8 mouse cellular contexts compared by ENCODE assay signal in genomic region chr10:4431746-4432122, GRCm38 (mm10). TPM values are rescaled to one million over a fixed set of nuclear protein-coding genes. Genes with fewer than 3 reads are reported as not detected.
DNase-seq lines count a peak whose midpoint lies in the region; ATAC-seq and TF ChIP-seq lines count a peak whose summit lies in the region.

No protein-coding gene starts in this region.

- H3K4me3 ChIP-seq in left cerebral cortex, adult 2 months: peak overlapping the region; percentile 61
- H3K4me3 ChIP-seq in embryonic facial prominence, embryonic 10.5 days: peak overlapping the region; percentile 79
- peak overlapping the region; percentile 69 for H3K4me3 ChIP-seq in hindbrain, embryonic 16.5 days (ENCODE audit: low read length)
- H3K4me3 ChIP-seq in myocyte: peak overlapping the region; percentile 97

- no peak for DNase-seq in left cerebral cortex, adult 2 months (ENCODE audit: extremely low spot score in 1 of 2, low spot score in 2 of 2)
- DNase-seq in left cerebral cortex, adult 8-10 months (ENCODE audit: low spot score in 2 of 2): no peak
- DNase-seq in embryonic facial prominence, embryonic 10.5 days (ENCODE audit: low spot score): no peak
- DNase-seq in c-Kit-positive CD71-positive TER-119-positive erythroid progenitor cells, embryonic 14.5 days (ENCODE audit: low spot score): no peak
- DNase-seq in gastrocnemius, postnatal 10 days: no peak
- DNase-seq in left cerebral cortex, adult 18-20 months (ENCODE audit: low spot score in 2 of 2): no peak

- no peak; the same call in 1 of the 2 replicates for TF ChIP-seq CTCF in left cerebral cortex, adult 2 months (IDR thresholded peaks at IDR 0.05)

- peak overlapping the region; percentile 98 for H3K27ac ChIP-seq in left cerebral cortex, adult 2 months
- H3K27ac ChIP-seq in embryonic facial prominence, embryonic 10.5 days (replicated peaks): peak overlapping the region; percentile 89
- H3K27ac ChIP-seq in hindbrain, embryonic 16.5 days (ENCODE audit: low read depth, low read length): peak overlapping the region; percentile 57

- peak overlapping the region; percentile 68 for H3K9ac ChIP-seq in hindbrain, embryonic 16.5 days (ENCODE audit: low read depth, low read length)

- peaks cover 42% of the 10 kb centered on the region for H3K36me3 ChIP-seq in embryonic facial prominence, embryonic 10.5 days (replicated peaks)
- H3K36me3 ChIP-seq in hindbrain, embryonic 16.5 days (ENCODE audit: control insufficient read depth, insufficient read depth, low read length): 0 out of 2 replicates have a peak, but pooled peaks cover 1% of the 10 kb centered on the region
- H3K36me3 ChIP-seq in myocyte (ENCODE audit: control insufficient read depth, insufficient read depth): peaks cover 17% of the 10 kb centered on the region

- H3K9me3 ChIP-seq in embryonic facial prominence, embryonic 10.5 days: no peaks in the 10 kb centered on the region
- H3K9me3 ChIP-seq in hindbrain, embryonic 16.5 days (ENCODE audit: control insufficient read depth, low read length): no peaks in the 10 kb centered on the region

- peak overlapping the region; percentile 71 for H3K4me2 ChIP-seq in hindbrain, embryonic 16.5 days (ENCODE audit: low read length)
- peak overlapping the region; percentile 98 for H3K4me2 ChIP-seq in myocyte (ENCODE audit: low read depth)

- peak; percentile 41 for ATAC-seq in hindbrain, embryonic 16.5 days

- TF ChIP-seq POLR2A in myocyte (IDR thresholded peaks at IDR 0.05; ENCODE audit: insufficient read length, low read depth): no peak

- H3K27me3 ChIP-seq in embryonic facial prominence, embryonic 10.5 days (replicated peaks; ENCODE audit: low read depth, poor library complexity, severe bottlenecking): no peaks in the 10 kb centered on the region
- H3K27me3 ChIP-seq in hindbrain, embryonic 16.5 days (replicated peaks; ENCODE audit: control insufficient read depth, insufficient read depth, low read length): no peaks in the 10 kb centered on the region
- H3K27me3 ChIP-seq in myocyte (ENCODE audit: control insufficient read depth, insufficient read depth, insufficient read length): no peaks in the 10 kb centered on the region

- WGBS in embryonic facial prominence, embryonic 10.5 days: 14% methylated on average over 5 of the region's 5 CpGs
- 10% methylated on average over 5 of the region's 5 CpGs for WGBS in hindbrain, embryonic 16.5 days

- H3K79me2 ChIP-seq in myocyte (ENCODE audit: control insufficient read depth, insufficient read depth): peaks cover 33% of the 10 kb centered on the region

- intact Hi-C loops in left cerebral cortex, adult 2 months (cut with DNase I): loop anchor here (2.0 kb wide), 2 partner anchors 37 to 45 kb away; no protein-coding TSS in a partner anchor

- H3K4me1 ChIP-seq in embryonic facial prominence, embryonic 10.5 days: peaks cover 18% of the 10 kb centered on the region
- H3K4me1 ChIP-seq in hindbrain, embryonic 16.5 days (ENCODE audit: control insufficient read depth, insufficient read depth, low read depth, low read length): peaks cover 6% of the 10 kb centered on the region

- H3ac ChIP-seq in myocyte (ENCODE audit: control insufficient read depth, insufficient read length): peak overlapping the region; percentile 59

TF ChIP-seq in myocyte, 11 proteins besides CTCF, POLR2A, EP300 and RAD21:
- TF ChIP-seq MAX (IDR thresholded peaks at IDR 0.05; ENCODE audit: low read depth): no peak
- no peak for TF ChIP-seq REST (IDR thresholded peaks at IDR 0.05; ENCODE audit: insufficient read depth, insufficient read length)
- TF ChIP-seq E2F4 (IDR thresholded peaks at IDR 0.05; ENCODE audit: insufficient read depth): no peak
- TF ChIP-seq SRF (IDR thresholded peaks at IDR 0.05; ENCODE audit: control insufficient read depth, insufficient read length, low read depth): no peak
- TF ChIP-seq CEBPB (IDR thresholded peaks at IDR 0.05; ENCODE audit: insufficient read depth, poor library complexity, severe bottlenecking): no peak
- no peak for TF ChIP-seq MYOG (IDR thresholded peaks at IDR 0.05; ENCODE audit: control insufficient read depth in 1 of 3, insufficient read depth in 1 of 3, insufficient read length in 2 of 3, low read depth in 2 of 3)
- no peak for TF ChIP-seq MYOD1 (IDR thresholded peaks at IDR 0.05; ENCODE audit: control insufficient read depth in 1 of 3, insufficient read length in 2 of 3, low read depth in 2 of 3)
- no peak for TF ChIP-seq TCF3 (IDR thresholded peaks at IDR 0.05; ENCODE audit: insufficient read length, low read depth)
- TF ChIP-seq USF1 (IDR thresholded peaks at IDR 0.05; ENCODE audit: low read depth): no peak

RNA-seq across cellular contexts. Expression of gene Rmnd1, which starts 0.5 kb away (rescaled TPM):
- total RNA-seq in left cerebral cortex, adult 2 months (2021): 10 to 100 TPM; 38.2 to 39.2 TPM
- 10 to 100 TPM; 32.3 to 39.3 (median 38.0) TPM for total RNA-seq in left cerebral cortex, adult 8-10 months (2022)
- 46.5 and 52.5 TPM in 2 replicates for polyA plus RNA-seq in embryonic facial prominence, embryonic 10.5 days (2016; fragmentation: Nextera tagmentation; extraction: Ambion mirVana)
- polyA plus RNA-seq in hindbrain, embryonic 16.5 days (2015; fragmentation: Nextera tagmentation; extraction: Ambion mirVana): 41.9 and 49.2 TPM in 2 replicates
- 22.1 TPM for polyA plus RNA-seq in myocyte (2012; fragmentation: generic; extraction: Trizol)
- total RNA-seq in gastrocnemius, postnatal 10 days (2021): 10 to 100 TPM; 24.3 to 31.3 TPM
- total RNA-seq in left cerebral cortex, adult 18-20 months (2021): 10 to 100 TPM; 32.9 to 42.8 TPM

RNA-seq across cellular contexts. Expression of gene Armt1, which starts 0.5 kb away (rescaled TPM):
- total RNA-seq in left cerebral cortex, adult 2 months (2021): 10 to 100 TPM; 21.0 to 21.8 TPM
- 10 to 100 TPM; 21.3 to 24.1 (median 22.7) TPM for total RNA-seq in left cerebral cortex, adult 8-10 months (2022)
- polyA plus RNA-seq in embryonic facial prominence, embryonic 10.5 days (2016; fragmentation: Nextera tagmentation; extraction: Ambion mirVana): 27.4 and 29.5 TPM in 2 replicates
- 10.6 and 10.9 TPM in 2 replicates for polyA plus RNA-seq in hindbrain, embryonic 16.5 days (2015; fragmentation: Nextera tagmentation; extraction: Ambion mirVana)
- 16.0 TPM for polyA plus RNA-seq in myocyte (2012; fragmentation: generic; extraction: Trizol)
- 10 to 100 TPM; 10.4 to 11.0 TPM for total RNA-seq in gastrocnemius, postnatal 10 days (2021)
- total RNA-seq in left cerebral cortex, adult 18-20 months (2021): 10 to 100 TPM; 22.5 to 23.8 TPM

RNA-seq across cellular contexts. Expression of gene Zbtb2, which starts 43.8 kb away (rescaled TPM):
- total RNA-seq in left cerebral cortex, adult 2 months (2021): 10 to 100 TPM in 1 of 2 experiments, 1 to 10 TPM in 1; 9.8 to 12.2 TPM
- total RNA-seq in left cerebral cortex, adult 8-10 months (2022): 10 to 100 TPM; 10.3 to 12.4 (median 11.7) TPM
- 18.8 and 22.7 TPM in 2 replicates for polyA plus RNA-seq in embryonic facial prominence, embryonic 10.5 days (2016; fragmentation: Nextera tagmentation; extraction: Ambion mirVana)
- 11.7 and 15.2 TPM in 2 replicates for polyA plus RNA-seq in hindbrain, embryonic 16.5 days (2015; fragmentation: Nextera tagmentation; extraction: Ambion mirVana)
- 3.8 TPM for polyA plus RNA-seq in myocyte (2012; fragmentation: generic; extraction: Trizol)
- 1 to 10 TPM; 6.2 to 7.2 TPM for total RNA-seq in gastrocnemius, postnatal 10 days (2021)
- 10 to 100 TPM; 11.5 to 12.6 TPM for total RNA-seq in left cerebral cortex, adult 18-20 months (2021)

RNA-seq across cellular contexts. Expression of gene Ccdc170, which starts 50.6 kb away (rescaled TPM):
- total RNA-seq in left cerebral cortex, adult 2 months (2021): under 1 TPM; 0.23 to 0.26 TPM
- under 1 TPM; 0.22 to 0.64 (median 0.53) TPM for total RNA-seq in left cerebral cortex, adult 8-10 months (2022)
- polyA plus RNA-seq in embryonic facial prominence, embryonic 10.5 days (2016; fragmentation: Nextera tagmentation; extraction: Ambion mirVana): 0.10 and 0.15 TPM in 2 replicates
- 0.47 and 0.54 TPM in 2 replicates for polyA plus RNA-seq in hindbrain, embryonic 16.5 days (2015; fragmentation: Nextera tagmentation; extraction: Ambion mirVana)
- 0.05 TPM for polyA plus RNA-seq in myocyte (2012; fragmentation: generic; extraction: Trizol)
- under 1 TPM; 0.33 to 0.43 TPM for total RNA-seq in gastrocnemius, postnatal 10 days (2021)
- total RNA-seq in left cerebral cortex, adult 18-20 months (2021): under 1 TPM; 0.47 to 0.98 TPM
